Mouse (Mus musculus): ENCODE measurements at regions not wholly inside any gene's neighbourhood (a gene's known extent, or its start where the extent isn't known, plus 50 kb on each side); places are given as distances from the start of the nearest gene placed in this dataset.

- Histone ChIP-seq H3K4me2 (no peak overlapping the region), H3K27ac (replicated peaks) (no peak overlapping the region), H3K4me1 (replicated peaks) (no peaks in the 10 kb centered on the region), H3K9ac (no peak overlapping the region), H3K9me3 (no peaks in the 10 kb centered on the region), H3K4me3 (no peak overlapping the region), H3K27me3 (no peaks in the 10 kb centered on the region), H3K36me3 (no peaks in the 10 kb centered on the region)
- 87% methylated on average over 5 of the region's 5 CpGs for WGBS
- ATAC-seq (ENCODE audit: low read depth) = no peak
Observed at GRCm38 (mm10) chr7:95936599-95936998, 234.4 kb upstream of the Tenm4 start.

- no peak overlapping the region for H3K9ac ChIP-seq
- 86% methylated on average over 6 of the region's 6 CpGs for WGBS
- ATAC-seq (ENCODE audit: low read depth) = no peak
- H3K36me3 ChIP-seq = no peaks in the 10 kb centered on the region
- H3K27ac ChIP-seq (replicated peaks) = no peak overlapping the region
- H3K27me3 ChIP-seq = no peaks in the 10 kb centered on the region
- no peak overlapping the region for H3K4me2 ChIP-seq
- H3K4me1 ChIP-seq (replicated peaks) = no peaks in the 10 kb centered on the region
- no peak overlapping the region for H3K4me3 ChIP-seq
- H3K9me3 ChIP-seq = 0 out of 2 replicates have a peak, but pooled peaks cover 3% of the 10 kb centered on the region
Observed at GRCm38 (mm10) chr7:95943420-95943819, 227.6 kb upstream of the Tenm4 start.

GRCm38 (mm10) chr7:95952395-95952794 lies 218.7 kb upstream of the Tenm4 start:
- no peaks in the 10 kb centered on the region for H3K4me1 ChIP-seq (replicated peaks)
- H3K9me3 ChIP-seq = no peaks in the 10 kb centered on the region
- no peaks in the 10 kb centered on the region for H3K27me3 ChIP-seq
- H3K27ac ChIP-seq (replicated peaks) = no peak overlapping the region
- no peak for ATAC-seq (ENCODE audit: low read depth)
- H3K4me2 ChIP-seq = no peak overlapping the region
- 100% methylated on average over 2 of the region's 2 CpGs for WGBS
- H3K9ac ChIP-seq = no peak overlapping the region
- no peak overlapping the region for H3K4me3 ChIP-seq
- no peaks in the 10 kb centered on the region for H3K36me3 ChIP-seq

- Histone ChIP-seq H3K4me2 (no peak overlapping the region), H3K9ac (no peak overlapping the region), H3K27ac (replicated peaks) (no peak overlapping the region), H3K36me3 (no peaks in the 10 kb centered on the region), H3K4me1 (replicated peaks) (no peaks in the 10 kb centered on the region), H3K27me3 (no peaks in the 10 kb centered on the region), H3K4me3 (no peak overlapping the region), H3K9me3 (no peaks in the 10 kb centered on the region)
- no peak for ATAC-seq (ENCODE audit: low read depth)
- 87% methylated on average over 2 of the region's 2 CpGs for WGBS
Observed at GRCm38 (mm10) chr7:95954511-95954910, 216.5 kb upstream of the Tenm4 start.

GRCm38 (mm10) chr7:95955119-95955518 lies 215.9 kb upstream of the Tenm4 start:
- ATAC-seq (ENCODE audit: low read depth) = no peak
- H3K9ac ChIP-seq = no peak overlapping the region

GRCm38 (mm10) chr7:95959068-95959467 lies 212.0 kb upstream of the Tenm4 start:
- Histone ChIP-seq H3K9me3 (no peaks in the 10 kb centered on the region), H3K4me1 (replicated peaks) (no peaks in the 10 kb centered on the region), H3K9ac (no peak overlapping the region), H3K4me2 (no peak overlapping the region), H3K4me3 (no peak overlapping the region), H3K27ac (replicated peaks) (no peak overlapping the region), H3K27me3 (no peaks in the 10 kb centered on the region), H3K36me3 (no peaks in the 10 kb centered on the region)
- 48% methylated on average over 4 of the region's 4 CpGs for WGBS
- no peak for ATAC-seq (ENCODE audit: low read depth)

More at GRCm38 (mm10) chr7:95955119-95955518, 215.9 kb upstream of the Tenm4 start:
- Histone ChIP-seq H3K4me1 (replicated peaks) (no peaks in the 10 kb centered on the region), H3K9me3 (no peaks in the 10 kb centered on the region), H3K4me2 (no peak overlapping the region), H3K36me3 (no peaks in the 10 kb centered on the region), H3K27ac (replicated peaks) (no peak overlapping the region), H3K4me3 (no peak overlapping the region), H3K27me3 (no peaks in the 10 kb centered on the region)
- 86% methylated on average over 2 of the region's 2 CpGs for WGBS

GRCm38 (mm10) chr7:95971863-95972262 lies 199.2 kb upstream of the Tenm4 start:
- no peak overlapping the region for H3K4me2 ChIP-seq
- ATAC-seq (ENCODE audit: low read depth) = no peak
- no peak overlapping the region for H3K27ac ChIP-seq (replicated peaks)
- no peaks in the 10 kb centered on the region for H3K4me1 ChIP-seq (replicated peaks)
- H3K9ac ChIP-seq = no peak overlapping the region
- H3K4me3 ChIP-seq = no peak overlapping the region
- H3K36me3 ChIP-seq = no peaks in the 10 kb centered on the region
- no peaks in the 10 kb centered on the region for H3K27me3 ChIP-seq
- H3K9me3 ChIP-seq = no peaks in the 10 kb centered on the region
- 87% methylated on average over 7 of the region's 7 CpGs for WGBS

- Histone ChIP-seq H3K27me3 (no peaks in the 10 kb centered on the region), H3K4me1 (replicated peaks) (no peaks in the 10 kb centered on the region), H3K9me3 (no peaks in the 10 kb centered on the region), H3K27ac (replicated peaks) (no peak overlapping the region), H3K4me3 (no peak overlapping the region), H3K9ac (no peak overlapping the region), H3K36me3 (no peaks in the 10 kb centered on the region), H3K4me2 (no peak overlapping the region)
- 65% methylated on average over 2 of the region's 2 CpGs for WGBS
- ATAC-seq (ENCODE audit: low read depth) = no peak
Observed at GRCm38 (mm10) chr7:95974085-95974484, 197.0 kb upstream of the Tenm4 start.

- no peak overlapping the region for H3K9ac ChIP-seq
- peak; percentile 71 for ATAC-seq (ENCODE audit: low read depth)
Observed at GRCm38 (mm10) chr7:95991250-95992032, 179.6 kb upstream of the Tenm4 start.

GRCm38 (mm10) chr7:95992033-95992516 lies 179.0 kb upstream of the Tenm4 start:
- H3K4me3 ChIP-seq = no peak overlapping the region
- H3K27me3 ChIP-seq = peaks cover 9% of the 10 kb centered on the region
- H3K9ac ChIP-seq = no peak overlapping the region
- no peak overlapping the region for H3K27ac ChIP-seq (replicated peaks)
- no peaks in the 10 kb centered on the region for H3K36me3 ChIP-seq
- peaks cover 5% of the 10 kb centered on the region; the same call in 1 of the 2 replicates for H3K4me1 ChIP-seq (replicated peaks)
- no peak overlapping the region for H3K4me2 ChIP-seq
- 86% methylated on average over 3 of the region's 3 CpGs for WGBS
- no peaks in the 10 kb centered on the region for H3K9me3 ChIP-seq
- 0 out of 2 replicates have a peak, but pooled peaks have one; percentile 8 for ATAC-seq (ENCODE audit: low read depth)

More at GRCm38 (mm10) chr7:95991250-95992032, 179.6 kb upstream of the Tenm4 start:
- H3K4me3 ChIP-seq = no peak overlapping the region
- H3K4me1 ChIP-seq (replicated peaks) = peaks cover 5% of the 10 kb centered on the region; the same call in 1 of the 2 replicates
- 23% methylated on average over 10 of the region's 10 CpGs for WGBS
- H3K27me3 ChIP-seq = peaks cover 9% of the 10 kb centered on the region
- H3K36me3 ChIP-seq = no peaks in the 10 kb centered on the region
- no peak overlapping the region for H3K4me2 ChIP-seq
- no peaks in the 10 kb centered on the region for H3K9me3 ChIP-seq
- H3K27ac ChIP-seq (replicated peaks) = no peak overlapping the region

- peaks cover 5% of the 10 kb centered on the region; the same call in 1 of the 2 replicates for H3K4me1 ChIP-seq (replicated peaks)
- WGBS = 83% methylated on average over 3 of the region's 3 CpGs
Observed at GRCm38 (mm10) chr7:95992521-95992920, 178.5 kb upstream of the Tenm4 start.

GRCm38 (mm10) chr7:95997190-95997589 lies 173.9 kb upstream of the Tenm4 start:
- Histone ChIP-seq H3K4me2 (no peak overlapping the region), H3K4me1 (replicated peaks) (peaks cover 4% of the 10 kb centered on the region), H3K9ac (no peak overlapping the region), H3K27me3 (peaks cover 5% of the 10 kb centered on the region), H3K27ac (replicated peaks) (no peak overlapping the region), H3K36me3 (no peaks in the 10 kb centered on the region), H3K4me3 (no peak overlapping the region), H3K9me3 (no peaks in the 10 kb centered on the region)
- ATAC-seq (ENCODE audit: low read depth) = no peak
- 71% methylated on average over 3 of the region's 3 CpGs for WGBS

More at GRCm38 (mm10) chr7:95992521-95992920, 178.5 kb upstream of the Tenm4 start:
- Histone ChIP-seq H3K27ac (replicated peaks) (no peak overlapping the region), H3K36me3 (no peaks in the 10 kb centered on the region), H3K9me3 (no peaks in the 10 kb centered on the region), H3K27me3 (peaks cover 9% of the 10 kb centered on the region), H3K4me2 (no peak overlapping the region), H3K4me3 (no peak overlapping the region), H3K9ac (no peak overlapping the region)
- no peak for ATAC-seq (ENCODE audit: low read depth)
